Mouse (Mus musculus) gonadal fat pad, adult 2 months (tissue): ENCODE measurements around the gene Gm49486. TPM values are rescaled to one million over a fixed set of nuclear protein-coding genes. Genes with fewer than 3 reads are reported as not detected.

Experiments used
- DNase-seq: peaks from one replicate; pipeline ENCODE4 v3.0.0-alpha.2; 2012; ENCODE audit warnings: low read depth
- polyA plus RNA-seq: library from polyadenylated mRNA; depleted of rRNA; stranded (reverse); fragments of >200 nt; gene quantifications from 2 replicates; pipeline ENCODE4 v1.2.3, GENCODE M21; 2012; rRNA removed

Gm49486 gene
- 0.11 and 0.46 TPM in 2 replicates for polyA plus RNA-seq

- no peak for DNase-seq
Observed at GRCm38 (mm10) chr15:79229058-79229821, at the start of gene Gm49486, which contains the start of gene Pick1. Gene Gm49486 (plus strand): TSS chr15:79229391. Gene Pick1 (plus strand): TSS chr15:79229173.

- DNase-seq = no peak
Observed at GRCm38 (mm10) chr15:79185213-79185612, 44.0 kb upstream of the Gm49486 start.

- no peak for DNase-seq
Observed at GRCm38 (mm10) chr15:79187819-79188218, 41.4 kb upstream of the Gm49486 start.

GRCm38 (mm10) chr15:79191426-79191825 is 37.8 kb upstream of the Gm49486 start:
- DNase-seq = no peak

- no peak for DNase-seq
Observed at GRCm38 (mm10) chr15:79192450-79192849, 36.7 kb upstream of the Gm49486 start.

- DNase-seq = no peak
Observed at GRCm38 (mm10) chr15:79192885-79193845, 36.0 kb upstream of the Gm49486 start.

GRCm38 (mm10) chr15:79194048-79194447 is 35.1 kb upstream of the Gm49486 start:
- DNase-seq = no peak

- DNase-seq = no peak
Observed at GRCm38 (mm10) chr15:79194946-79195345, 34.2 kb upstream of the Gm49486 start.

GRCm38 (mm10) chr15:79195492-79195891 is 33.7 kb upstream of the Gm49486 start:
- no peak for DNase-seq

GRCm38 (mm10) chr15:79199390-79199976 is 29.7 kb upstream of the Gm49486 start:
- no peak for DNase-seq

GRCm38 (mm10) chr15:79201491-79202150 is 27.6 kb upstream of the Gm49486 start:
- DNase-seq = no peak

- DNase-seq = no peak
Observed at GRCm38 (mm10) chr15:79202575-79202974, 26.6 kb upstream of the Gm49486 start.

GRCm38 (mm10) chr15:79208211-79208610 is 21.0 kb upstream of the Gm49486 start:
- no peak for DNase-seq

GRCm38 (mm10) chr15:79208758-79209439 is 20.3 kb upstream of the Gm49486 start:
- no peak for DNase-seq

- no peak for DNase-seq
Observed at GRCm38 (mm10) chr15:79210357-79210756, 18.8 kb upstream of the Gm49486 start.

GRCm38 (mm10) chr15:79212750-79213446 is 16.3 kb upstream of the Gm49486 start:
- no peak for DNase-seq

- DNase-seq = no peak
Observed at GRCm38 (mm10) chr15:79213591-79213990, 15.6 kb upstream of the Gm49486 start.

- DNase-seq = no peak
Observed at GRCm38 (mm10) chr15:79216191-79216590, 13.0 kb upstream of the Gm49486 start.

GRCm38 (mm10) chr15:79219572-79219971 is 9.6 kb upstream of the Gm49486 start:
- DNase-seq = no peak

- DNase-seq = no peak
Observed at GRCm38 (mm10) chr15:79223641-79224040, 5.5 kb upstream of the Gm49486 start.
